Mouse (Mus musculus): ENCODE measurements around the gene Thap3.

- TF ChIP-seq CTCF (IDR thresholded peaks at IDR 0.05; ENCODE audit: control insufficient read depth, insufficient read depth, insufficient replicate concordance, low read depth, low read length): no peak
- no peak for TF ChIP-seq POLR2A (IDR thresholded peaks at IDR 0.05; ENCODE audit: control insufficient read depth, low read depth, low read length)
These were observed 26.0 kb downstream of the Thap3 start for GRCm38 (mm10) chr4:151962817-151963216.

Data from testis, adult 2 months (tissue).